Mouse (Mus musculus) MEL (cell line): Measurements from ENCODE around the gene Nudt21. TPM values are rescaled to one million over a fixed set of nuclear protein-coding genes. Genes with fewer than 3 reads are reported as not detected.
A peak's percentile ranks its signal among the peaks of the same experiment; 100 is the strongest.

ENCODE experiments used
- DNase-seq: peaks from one replicate; pipeline ENCODE4 v3.0.0; 2011; ENCODE audit warnings: low read depth, low spot score
- H3K27ac ChIP-seq: 2 replicates; pipeline ENCODE4 v1.5.1; 2012; ENCODE audit warnings: low read depth, mild to moderate bottlenecking, control low read depth, low read length, moderate library complexity; ENCODE audit not compliant: control insufficient read depth
- H3K27me3 ChIP-seq, 2 experiments: fragments of 150-350 bp in 1 of 2; sonication (generic) in 1 of 2; 2 replicates each; pipeline ENCODE4 v1.6.1; 2012; ENCODE audit warnings: low read length in 2 of 2, mild to moderate bottlenecking in 2 of 2, improper control_type of control experiment in 1 of 2, moderate library complexity in 1 of 2; ENCODE audit not compliant: insufficient read depth in 2 of 2, control insufficient read depth in 1 of 2
- H3K36me3 ChIP-seq, 2 experiments: 2 replicates each; pipeline ENCODE4 v1.6.1; 2012 to 2014; ENCODE audit warnings: low read length in 2 of 2, improper control_type of control experiment in 1 of 2, inconsistent platforms in 1 of 2, mild to moderate bottlenecking in 1 of 2; ENCODE audit not compliant: insufficient read depth in 2 of 2, control insufficient read depth in 1 of 2
- H3K4me1 ChIP-seq, 2 experiments: fragments of 150-350 bp in 1 of 2; sonication (generic) in 1 of 2; 2 replicates each; pipeline ENCODE4 v1.6.1; 2012; ENCODE audit warnings: low read length in 2 of 2, improper control_type of control experiment in 1 of 2, mild to moderate bottlenecking in 1 of 2; ENCODE audit not compliant: insufficient read depth in 2 of 2, control insufficient read depth in 1 of 2
- H3K4me3 ChIP-seq, 2 experiments: fragments of 150-350 bp in 1 of 2; sonication (generic) in 1 of 2; 2 replicates each; pipeline ENCODE4 v1.5.1; 2012; ENCODE audit warnings: low read depth in 2 of 2, low read length in 2 of 2, mild to moderate bottlenecking in 2 of 2, moderate library complexity in 2 of 2, control low read depth in 1 of 2, improper control_type of control experiment in 1 of 2; ENCODE audit not compliant: control insufficient read depth in 1 of 2, insufficient read depth in 1 of 2
- H3K79me2 ChIP-seq: 2 replicates; pipeline ENCODE4 v1.6.1; 2012; ENCODE audit warnings: mild to moderate bottlenecking, low read length, moderate library complexity; ENCODE audit not compliant: control insufficient read depth, poor library complexity, insufficient read depth
- H3K9ac ChIP-seq: 2 replicates; pipeline ENCODE4 v1.6.1; 2012; ENCODE audit warnings: low read depth, mild to moderate bottlenecking, control low read depth, low read length, moderate library complexity; ENCODE audit not compliant: control insufficient read depth, poor library complexity, severe bottlenecking
- H3K9me3 ChIP-seq: fragments of 150-350 bp; sonication (generic); replicated peaks from 2 replicates; pipeline ENCODE4 v1.6.1; 2012; ENCODE audit warnings: mild to moderate bottlenecking, low read length, improper control_type of control experiment, moderate library complexity; ENCODE audit not compliant: insufficient read depth
- BHLHE40 ChIP-seq: IDR thresholded peaks from 2 replicates; pipeline ENCODE4 v1.6.1; 2012; ENCODE audit warnings: low read depth, mild to moderate bottlenecking, inconsistent platforms, low read length, improper control_type of control experiment, borderline replicate concordance
- CHD1 ChIP-seq: IDR thresholded peaks from 2 replicates; pipeline ENCODE4 v1.6.1; 2012; ENCODE audit warnings: low read depth, mild to moderate bottlenecking, inconsistent platforms, low read length, improper control_type of control experiment
- CHD2 ChIP-seq: IDR thresholded peaks from 2 replicates; pipeline ENCODE4 v1.6.1; 2011; ENCODE audit warnings: low read length, improper control_type of control experiment
- CTCF ChIP-seq, 3 experiments: IDR thresholded peaks in 2 of 3; conservative IDR thresholded peaks in 1 of 3; 2 replicates each; pipeline ENCODE4 v1.5.1; 2011 to 2012; ENCODE audit warnings: low read length in 3 of 3, low read depth in 2 of 3, mild to moderate bottlenecking in 2 of 3, improper control_type of control experiment in 1 of 3, inconsistent platforms in 1 of 3, mixed read lengths in 1 of 3, moderate library complexity in 1 of 3; ENCODE audit not compliant: control insufficient read depth in 1 of 3, insufficient read depth in 1 of 3, poor library complexity in 1 of 3, severe bottlenecking in 1 of 3
- E2F4 ChIP-seq: IDR thresholded peaks from 2 replicates; pipeline ENCODE4 v1.6.1; 2011; ENCODE audit warnings: low read depth, low read length, improper control_type of control experiment, borderline replicate concordance
- ELF1 ChIP-seq: IDR thresholded peaks from 2 replicates; pipeline ENCODE4 v1.6.1; 2014; ENCODE audit warnings: low read depth, mild to moderate bottlenecking, inconsistent platforms, low read length, improper control_type of control experiment, moderate library complexity
- EP300 ChIP-seq, 2 experiments: IDR thresholded peaks; 2 replicates each; pipeline ENCODE4 v1.6.1; 2011; ENCODE audit warnings: improper control_type of control experiment in 2 of 2, low read length in 2 of 2, low read depth in 1 of 2, mild to moderate bottlenecking in 1 of 2
- ETS1 ChIP-seq: IDR thresholded peaks from 2 replicates; pipeline ENCODE4 v1.6.1; 2012; ENCODE audit warnings: low read depth, mild to moderate bottlenecking, inconsistent platforms, low read length, improper control_type of control experiment, moderate library complexity
- GATA1 ChIP-seq: IDR thresholded peaks from 2 replicates; pipeline ENCODE4 v1.6.1; 2011; ENCODE audit warnings: low read depth, low read length, improper control_type of control experiment
- MAFK ChIP-seq: IDR thresholded peaks from 2 replicates; pipeline ENCODE4 v1.6.1; 2011; ENCODE audit warnings: low read depth, mild to moderate bottlenecking, low read length, improper control_type of control experiment, borderline replicate concordance
- MEF2A ChIP-seq: IDR thresholded peaks from 2 replicates; pipeline ENCODE4 v1.6.1; 2014; ENCODE audit warnings: low read depth, mild to moderate bottlenecking, inconsistent platforms, low read length, improper control_type of control experiment; ENCODE audit not compliant: poor library complexity, insufficient replicate concordance, severe bottlenecking; ENCODE audit errors: extremely low read depth
- MXI1 ChIP-seq: IDR thresholded peaks from 2 replicates; pipeline ENCODE4 v1.6.1; 2011; ENCODE audit warnings: mild to moderate bottlenecking, low read depth, low read length, improper control_type of control experiment
- MYC ChIP-seq: IDR thresholded peaks from 2 replicates; pipeline ENCODE4 v1.6.1; 2011; ENCODE audit warnings: low read depth, mild to moderate bottlenecking, low read length, improper control_type of control experiment, moderate library complexity
- NELFE ChIP-seq: IDR thresholded peaks from 2 replicates; pipeline ENCODE4 v1.6.1; 2011; ENCODE audit warnings: low read depth, low read length, improper control_type of control experiment
- POLR2A ChIP-seq, 2 experiments: IDR thresholded peaks; 2 replicates each; pipeline ENCODE4 v1.6.1; 2011 to 2012; ENCODE audit warnings: low read length in 2 of 2, mild to moderate bottlenecking in 2 of 2, control low read depth in 1 of 2, improper control_type of control experiment in 1 of 2, low read depth in 1 of 2, moderate library complexity in 1 of 2; ENCODE audit not compliant: control insufficient read depth in 1 of 2, insufficient read depth in 1 of 2, poor library complexity in 1 of 2
- POLR2AphosphoS2 ChIP-seq: IDR thresholded peaks from 2 replicates; pipeline ENCODE4 v1.6.1; 2011; ENCODE audit warnings: low read length, improper control_type of control experiment
- POLR2AphosphoS5 ChIP-seq: IDR thresholded peaks from 2 replicates; pipeline ENCODE4 v1.6.1; 2012; ENCODE audit warnings: low read depth, borderline replicate concordance, mild to moderate bottlenecking, inconsistent platforms, low read length, moderate library complexity, mixed read lengths
- RCOR1 ChIP-seq: IDR thresholded peaks from 2 replicates; pipeline ENCODE4 v1.6.1; 2012; ENCODE audit warnings: low read depth, mild to moderate bottlenecking, inconsistent platforms, low read length, improper control_type of control experiment
- SIN3A ChIP-seq: IDR thresholded peaks from 2 replicates; pipeline ENCODE4 v1.6.1; 2012; ENCODE audit warnings: low read length, improper control_type of control experiment, inconsistent platforms
- TAL1 ChIP-seq: IDR thresholded peaks from 2 replicates; pipeline ENCODE4 v1.6.1; 2012; ENCODE audit warnings: mild to moderate bottlenecking, inconsistent platforms, low read length, moderate library complexity, mixed read lengths
- TCF12 ChIP-seq: IDR thresholded peaks from 2 replicates; pipeline ENCODE4 v1.6.1; 2014; ENCODE audit warnings: low read depth, mild to moderate bottlenecking, inconsistent platforms, low read length, improper control_type of control experiment, moderate library complexity
- UBTF ChIP-seq: IDR thresholded peaks from 2 replicates; pipeline ENCODE4 v1.6.1; 2012; ENCODE audit warnings: low read depth, mild to moderate bottlenecking, inconsistent platforms, low read length, improper control_type of control experiment, moderate library complexity, borderline replicate concordance; ENCODE audit not compliant: insufficient read depth
- USF1 ChIP-seq: IDR thresholded peaks from 2 replicates; pipeline ENCODE4 v1.6.1; 2014; ENCODE audit warnings: low read depth, mild to moderate bottlenecking, inconsistent platforms, low read length, improper control_type of control experiment, moderate library complexity
- USF2 ChIP-seq, 2 experiments: IDR thresholded peaks; 2 replicates each; pipeline ENCODE4 v1.6.1; 2011 to 2012; ENCODE audit warnings: improper control_type of control experiment in 2 of 2, low read length in 2 of 2, borderline replicate concordance in 1 of 2, inconsistent platforms in 1 of 2, low read depth in 1 of 2, mild to moderate bottlenecking in 1 of 2; ENCODE audit not compliant: insufficient read depth in 1 of 2
- ZC3H11A ChIP-seq: IDR thresholded peaks from 2 replicates; pipeline ENCODE4 v1.6.1; 2012; ENCODE audit warnings: low read depth, mild to moderate bottlenecking, inconsistent platforms, low read length, improper control_type of control experiment
- ZKSCAN1 ChIP-seq: IDR thresholded peaks from 2 replicates; pipeline ENCODE4 v1.6.1; 2012; ENCODE audit warnings: low read depth, mild to moderate bottlenecking, inconsistent platforms, low read length, improper control_type of control experiment, moderate library complexity
- polyA plus RNA-seq, 2 experiments: library from polyadenylated mRNA; stranded (reverse) in 1 of 2; unstranded in 1 of 2; fragments of >175 nt in 1 of 2; fragments of >200 nt in 1 of 2; gene quantifications; 2 replicates each; pipeline versions ENCODE4 v1.2.1 to v1.2.4; 2012; ENCODE audit warnings: low replicate concordance in 2 of 2, low read depth in 1 of 2; ENCODE audit not compliant: insufficient read length in 2 of 2, insufficient read depth in 1 of 2, missing spikeins in 1 of 2
- total RNA-seq: library from RNA; depleted of rRNA; stranded (reverse); fragments of 300-350 nt; gene quantifications from 2 replicates; pipeline ENCODE4 v1.2.3, GENCODE M21; 2012

Gene Nudt21
- total and polyA plus RNA-seq, 3 experiments: 118 to 157 TPM; not detected in 1

DNA sequence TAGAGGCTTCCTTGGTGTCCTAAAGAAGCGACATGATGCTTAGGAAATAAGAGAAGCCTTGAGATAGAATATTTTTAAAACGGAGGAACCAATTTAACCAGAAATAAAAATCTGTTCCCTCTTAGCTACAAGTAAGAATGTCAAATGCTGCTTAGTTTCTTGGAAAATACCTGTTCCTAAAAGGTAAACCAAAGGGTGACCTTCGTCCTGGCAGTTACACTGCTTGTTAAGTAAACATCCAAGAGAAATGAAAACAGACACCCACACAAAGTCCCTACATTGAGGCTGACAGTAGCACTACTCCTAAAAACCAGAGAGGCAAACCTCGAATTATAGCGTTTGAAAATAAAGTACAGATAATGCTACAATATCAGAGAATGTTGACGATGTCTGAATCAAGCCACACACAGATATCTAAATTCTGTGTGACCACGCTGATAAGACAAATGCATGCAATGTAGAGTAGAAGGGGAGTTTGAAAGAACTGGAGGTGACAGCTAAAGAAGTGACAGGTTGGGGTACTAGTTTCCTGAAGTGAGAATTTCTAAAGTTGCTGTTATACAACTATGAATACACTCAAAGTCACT is 23.7 kb downstream of the Nudt21 start:
- no peaks in the 10 kb centered on the region for H3K9me3 ChIP-seq
- peak overlapping the region; percentile 71 for H3K27ac ChIP-seq
- H3K79me2 ChIP-seq: peaks cover 38% of the 10 kb centered on the region
- peaks cover 16 to 20% of the 10 kb centered on the region in 2 experiments for H3K4me1 ChIP-seq
- peak; percentile 79 for TF ChIP-seq SIN3A
- peak; percentile 97 for TF ChIP-seq MXI1
- TF ChIP-seq ETS1: peak; percentile 60; the same call in 1 of the 2 replicates
- TF ChIP-seq E2F4: no peak
- peak; percentile 74; the same call in 1 of the 2 replicates for TF ChIP-seq MYC
- peak; percentile 80 for TF ChIP-seq GATA1
- 0 out of 2 replicates have a peak, but pooled peaks have one; percentile 12 for TF ChIP-seq ELF1
- no peak for TF ChIP-seq POLR2A (IDR thresholded peaks at IDR 0.05; ENCODE audit: control insufficient read depth in 1 of 2, insufficient read depth in 1 of 2, low read depth in 1 of 2, low read length in 2 of 2, poor library complexity in 1 of 2)
- 0 out of 2 replicates have a peak, but pooled peaks have one; percentile 40 for TF ChIP-seq MAFK
- TF ChIP-seq EP300 (IDR thresholded peaks at IDR 0.05; ENCODE audit: low read depth in 1 of 2, low read length in 2 of 2): peak; percentile 67 to 69; a peak in 3 of 4 replicates
- TF ChIP-seq TCF12: peak; percentile 78
- peak; percentile 72 for TF ChIP-seq RCOR1
- no peak for TF ChIP-seq BHLHE40
- peak overlapping the region; percentile 73 to 78 for H3K4me3 ChIP-seq
- H3K27me3 ChIP-seq: no peaks in the 10 kb centered on the region
- peaks cover 0 to 22% of the 10 kb centered on the region in 2 experiments; a peak in 2 of 4 replicates for H3K36me3 ChIP-seq
- peak; percentile 57 for DNase-seq
- peak overlapping the region; percentile 99 for H3K9ac ChIP-seq

DNA sequence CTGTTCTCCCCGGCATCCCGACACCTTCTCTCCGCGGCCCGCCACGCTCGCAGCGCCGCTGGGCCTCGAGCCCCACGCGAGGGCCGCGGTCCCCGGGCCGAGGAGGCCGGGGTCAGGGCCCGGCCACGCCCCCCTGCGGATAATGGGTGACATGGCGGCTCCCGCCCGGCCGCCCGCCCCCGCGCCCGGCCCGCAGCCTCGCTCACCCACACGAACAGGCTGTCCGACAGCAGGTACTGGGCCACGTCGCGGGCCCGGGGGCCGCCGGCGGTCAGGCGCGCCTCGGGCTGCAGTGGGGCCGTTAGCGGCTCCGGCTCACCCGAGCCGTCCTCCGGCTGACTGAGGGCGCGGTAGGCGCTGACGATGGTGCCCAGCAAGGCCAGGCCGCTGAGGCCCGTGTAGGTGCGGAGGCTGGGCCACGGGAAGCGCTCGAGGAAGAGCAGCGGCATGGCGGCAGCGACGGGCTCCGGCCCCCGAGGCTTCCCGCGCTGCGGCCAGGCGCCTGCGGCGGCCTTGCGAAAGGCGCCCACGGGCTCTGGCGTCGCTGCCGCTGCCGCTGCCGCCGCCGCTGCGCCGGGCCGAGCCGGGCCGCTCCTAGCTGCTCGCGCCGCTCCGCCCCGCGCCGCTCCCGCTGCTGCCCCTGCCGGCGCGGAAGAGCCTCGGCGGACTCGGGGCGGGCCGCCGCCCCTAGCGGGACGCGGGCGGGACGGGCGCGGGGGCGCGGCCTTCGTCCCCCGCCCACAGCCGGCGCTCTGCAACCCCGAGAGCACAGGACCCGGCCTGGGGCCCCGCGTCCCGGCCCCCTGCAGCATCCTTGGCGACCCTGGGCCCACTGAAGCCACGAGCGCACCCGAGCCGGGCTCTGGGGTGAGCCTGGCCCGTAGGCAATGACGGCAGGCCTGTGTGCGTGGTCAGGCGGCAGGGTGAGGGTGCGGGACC is 24.5 kb downstream of the Nudt21 start, which contains the start of gene Amfr:
Gene Amfr (minus strand): TSS at position 830 of the 939 bp plus-strand sequence.
- H3K9ac ChIP-seq: peak within 1 kb of the TSS; percentile 99
- peaks cover 0 to 22% of the 10 kb centered on the region in 2 experiments; a peak in 3 of 4 replicates for H3K36me3 ChIP-seq
- peaks cover 16 to 20% of the 10 kb centered on the region in 2 experiments for H3K4me1 ChIP-seq
- H3K4me3 ChIP-seq: peak within 1 kb of the TSS; percentile 78 to 97
- no peaks in the 10 kb centered on the region for H3K9me3 ChIP-seq
- peaks cover 43% of the 10 kb centered on the region for H3K79me2 ChIP-seq
- H3K27ac ChIP-seq: peak within 1 kb of the TSS; percentile 94
- no peaks in the 10 kb centered on the region for H3K27me3 ChIP-seq
- DNase-seq: peak; percentile 69
- TF ChIP-seq POLR2AphosphoS2: no peak
- TF ChIP-seq RCOR1: no peak
- TF ChIP-seq MAFK: no peak
- TF ChIP-seq USF2 (IDR thresholded peaks at IDR 0.05; ENCODE audit: borderline replicate concordance in 1 of 2, insufficient read depth in 1 of 2, low read depth in 1 of 2, low read length in 2 of 2): no peak
- no peak for TF ChIP-seq CHD2
- peak; percentile 98; the same call in 1 of the 2 replicates for TF ChIP-seq UBTF
- peak; percentile 37; a peak in 1 of 4 replicates for TF ChIP-seq POLR2A (IDR thresholded peaks at IDR 0.05; ENCODE audit: control insufficient read depth in 1 of 2, insufficient read depth in 1 of 2, low read depth in 1 of 2, low read length in 2 of 2, poor library complexity in 1 of 2)
- no peak for TF ChIP-seq USF1
- TF ChIP-seq POLR2AphosphoS5: no peak
- TF ChIP-seq MXI1: no peak
- 0 out of 2 replicates have a peak, but pooled peaks have one; percentile 12 for TF ChIP-seq CHD1
- TF ChIP-seq CTCF (IDR thresholded peaks at IDR 0.05 in 2 of 3, conservative IDR thresholded peaks at IDR 0.05 in 1 of 3; ENCODE audit: control insufficient read depth in 1 of 3, insufficient read depth in 1 of 3, low read depth in 2 of 3, low read length in 3 of 3, poor library complexity in 1 of 3, severe bottlenecking in 1 of 3): peak in 2 of 3 experiments; percentile 20 to 48; a peak in 3 of 6 replicates
- peak; percentile 50 for TF ChIP-seq NELFE
- no peak for TF ChIP-seq ETS1
- TF ChIP-seq MEF2A: no peak; the same call in 1 of the 2 replicates
- TF ChIP-seq ZC3H11A: no peak
- no peak for TF ChIP-seq ZKSCAN1
- TF ChIP-seq TAL1: no peak
